Mouse (Mus musculus): ENCODE results near the gene Zbtb46. TPM values are rescaled to one million over a fixed set of nuclear protein-coding genes. Genes with fewer than 3 reads are reported as not detected.

Zbtb46 gene
- polyA plus RNA-seq, 1 experiment = 4.8 TPM

DNA sequence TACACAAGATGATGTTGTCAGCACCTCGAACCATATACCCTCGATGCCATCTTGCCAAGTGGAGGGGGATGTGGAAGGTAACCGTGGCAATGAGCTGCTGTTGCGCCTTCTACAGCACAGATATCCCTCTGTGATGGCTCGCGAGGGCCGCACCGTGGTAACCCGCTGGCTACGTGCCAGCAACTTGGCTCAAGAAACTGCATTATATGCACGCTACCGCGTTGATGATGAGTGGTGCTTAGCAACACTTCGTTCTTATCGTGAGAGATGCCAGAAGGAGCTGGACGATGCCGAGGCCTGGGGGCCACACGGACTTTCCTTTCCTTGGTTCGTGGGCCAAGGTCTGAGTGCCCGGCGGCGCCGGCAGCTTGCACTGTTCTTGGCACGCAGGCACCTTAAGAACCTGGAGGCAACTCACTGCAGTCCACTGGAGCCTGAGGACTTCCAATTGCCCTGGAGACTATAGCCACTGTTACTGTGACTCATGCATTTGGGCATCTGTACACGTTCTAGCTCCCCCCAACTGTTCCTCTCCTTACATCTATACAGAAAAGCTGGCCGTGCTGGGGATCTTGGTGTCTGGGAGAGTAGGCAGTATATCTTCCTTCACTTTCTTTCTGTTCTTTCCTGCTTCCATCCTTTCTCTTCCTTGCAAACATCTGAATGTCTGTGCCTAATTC lies 35.2 kb upstream of the Zbtb46 start:
- WGBS = 91% methylated on average over 26 of the region's 26 CpGs
- Histone ChIP-seq H3K27me3 (ENCODE audit: control insufficient read depth, insufficient read depth, low read length) (no peaks in the 10 kb centered on the region), H3K36me3 (ENCODE audit: control insufficient read depth, insufficient read depth, low read length) (no peaks in the 10 kb centered on the region), H3K4me3 (ENCODE audit: control insufficient read depth, insufficient read depth, low read length) (no peak overlapping the region), H3K4me1 (replicated peaks; ENCODE audit: control insufficient read depth, insufficient read depth, low read length) (peaks cover 5% of the 10 kb centered on the region; the same call in 1 of the 2 replicates), H3K27ac (ENCODE audit: control insufficient read depth, insufficient read depth, low read length) (no peak overlapping the region)
- DNase-seq = no peak
- no peak for TF ChIP-seq CTCF (IDR thresholded peaks at IDR 0.05; ENCODE audit: borderline replicate concordance, control insufficient read depth, extremely low read depth, insufficient read depth, low read length, poor library complexity)

DNA sequence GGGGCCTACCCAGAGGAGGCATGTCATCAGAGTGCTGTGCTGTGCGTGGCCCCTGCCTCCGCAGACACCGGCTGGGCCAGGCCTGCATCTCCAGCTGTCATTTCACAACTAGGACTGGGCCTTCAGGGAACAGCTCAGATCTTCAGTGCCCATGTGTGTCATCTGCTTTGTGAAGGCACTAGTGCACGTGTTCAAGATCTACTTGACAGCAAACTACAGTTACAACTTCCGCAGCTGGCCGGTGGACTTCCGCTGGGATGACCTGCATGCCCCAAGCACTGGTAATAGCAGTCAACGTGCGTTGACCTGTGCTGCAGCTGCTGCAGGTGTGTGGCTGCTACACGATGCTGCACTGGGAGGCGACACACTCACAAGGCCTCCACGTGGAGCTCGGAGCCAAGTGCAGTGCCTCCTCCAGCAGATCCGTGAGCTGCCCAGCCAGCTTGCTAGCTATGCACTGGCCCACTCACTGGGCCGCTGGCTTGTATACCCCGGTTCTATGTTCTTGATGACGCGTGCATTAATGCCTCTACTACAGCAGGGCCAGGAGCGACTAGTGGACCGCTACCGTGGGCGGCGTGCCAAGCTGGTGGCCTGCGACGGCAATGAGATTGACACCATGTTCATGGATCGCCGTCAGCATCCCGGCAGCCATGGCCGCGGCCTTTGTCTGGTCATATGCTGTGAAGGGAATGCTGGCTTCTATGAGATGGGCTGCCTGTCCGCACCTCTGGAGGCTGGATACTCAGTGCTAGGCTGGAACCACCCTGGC lies 34.1 kb upstream of the Zbtb46 start, which contains the start of gene Abhd16b:
Gene Abhd16b (plus strand): TSS at position 51 of the 772 bp plus-strand sequence.
- DNase-seq = no peak
- Histone ChIP-seq H3K4me3 (ENCODE audit: control insufficient read depth, insufficient read depth, low read length) (no peak within 1 kb of the TSS), H3K27me3 (ENCODE audit: control insufficient read depth, insufficient read depth, low read length) (no peaks in the 10 kb centered on the region), H3K27ac (ENCODE audit: control insufficient read depth, insufficient read depth, low read length) (no peak within 1 kb of the TSS), H3K36me3 (ENCODE audit: control insufficient read depth, insufficient read depth, low read length) (no peaks in the 10 kb centered on the region), H3K4me1 (replicated peaks; ENCODE audit: control insufficient read depth, insufficient read depth, low read length) (peaks cover 5% of the 10 kb centered on the region; the same call in 1 of the 2 replicates)
- 97% methylated on average over 31 of the region's 31 CpGs for WGBS
- no peak for TF ChIP-seq CTCF (IDR thresholded peaks at IDR 0.05; ENCODE audit: borderline replicate concordance, control insufficient read depth, extremely low read depth, insufficient read depth, low read length, poor library complexity)
- TF ChIP-seq POLR2A (IDR thresholded peaks at IDR 0.05; ENCODE audit: control insufficient read depth, extremely low read depth, insufficient read depth, low read length, poor library complexity) = no peak

DNA sequence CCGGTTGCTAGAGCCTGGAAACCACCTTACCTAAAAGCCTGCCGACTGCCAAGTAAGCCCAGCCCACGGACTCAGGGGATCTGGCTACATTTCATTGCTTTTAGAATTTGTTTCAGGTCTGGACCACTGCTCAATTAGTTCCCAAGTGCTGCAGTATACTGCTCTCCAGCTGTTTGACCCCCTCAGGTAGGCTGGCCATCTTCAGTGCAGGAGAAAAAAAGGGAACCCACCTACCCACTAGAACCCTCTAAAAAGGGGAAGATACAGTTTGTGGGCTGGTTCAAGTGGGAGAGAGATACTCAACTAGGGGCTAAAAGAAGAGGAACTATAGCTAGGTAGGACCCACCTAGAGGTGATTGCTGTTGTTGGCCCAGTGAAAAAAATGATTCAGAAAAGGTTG lies 33.0 kb upstream of the Zbtb46 start:
- 2% methylated on average over 3 of the region's 3 CpGs for WGBS
- no peaks in the 10 kb centered on the region for H3K36me3 ChIP-seq (ENCODE audit: control insufficient read depth, insufficient read depth, low read length)
- DNase-seq = no peak
- TF ChIP-seq POLR2A (IDR thresholded peaks at IDR 0.05; ENCODE audit: control insufficient read depth, extremely low read depth, insufficient read depth, low read length, poor library complexity) = no peak
- no peak for TF ChIP-seq CTCF (IDR thresholded peaks at IDR 0.05; ENCODE audit: borderline replicate concordance, control insufficient read depth, extremely low read depth, insufficient read depth, low read length, poor library complexity)
- no peak overlapping the region for H3K27ac ChIP-seq (ENCODE audit: control insufficient read depth, insufficient read depth, low read length)
- H3K27me3 ChIP-seq (ENCODE audit: control insufficient read depth, insufficient read depth, low read length) = no peaks in the 10 kb centered on the region
- H3K4me3 ChIP-seq (ENCODE audit: control insufficient read depth, insufficient read depth, low read length) = no peak overlapping the region
- 0 out of 2 replicates have a peak, but pooled peaks cover 2% of the 10 kb centered on the region for H3K4me1 ChIP-seq (replicated peaks; ENCODE audit: control insufficient read depth, insufficient read depth, low read length)

DNA sequence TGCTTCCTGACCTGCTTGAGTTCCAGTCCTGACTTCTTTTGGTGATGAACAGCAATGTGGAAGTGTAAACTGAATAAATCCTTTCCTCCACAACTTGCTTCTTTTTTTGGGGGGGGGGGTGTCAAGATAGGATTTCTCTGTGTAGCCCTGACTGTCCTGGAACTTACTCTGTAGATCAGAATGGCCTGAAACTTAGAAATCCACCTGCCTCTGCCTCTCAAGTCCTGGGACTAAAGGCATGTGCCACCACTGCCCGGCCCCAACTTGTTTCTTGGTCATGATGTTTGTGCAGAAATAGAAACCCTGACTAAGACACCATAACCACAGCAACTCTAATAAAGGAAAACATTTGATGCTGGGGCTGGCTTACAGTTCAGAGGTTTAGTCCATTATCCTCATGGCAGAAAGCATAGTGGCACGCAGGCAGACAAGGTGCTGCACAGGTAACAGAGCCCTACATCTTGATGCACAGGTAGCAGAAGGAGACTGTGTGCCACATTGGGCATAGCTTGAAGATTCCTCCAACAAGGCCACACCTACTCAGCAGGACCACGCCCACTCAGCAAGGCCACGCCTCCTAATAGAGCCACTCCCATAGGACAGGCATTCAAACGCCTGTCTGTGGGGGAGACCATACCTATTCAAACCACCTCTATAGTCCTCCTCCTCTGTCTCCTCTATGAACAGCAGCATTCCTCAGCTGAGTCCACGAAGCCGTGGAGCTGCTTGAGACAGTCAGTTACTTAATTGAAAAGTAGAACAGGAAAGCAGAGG lies 32.4 kb upstream of the Zbtb46 start:
- WGBS = 22% methylated on average over 7 of the region's 7 CpGs
- DNase-seq = peak; percentile 21
- TF ChIP-seq POLR2A (IDR thresholded peaks at IDR 0.05; ENCODE audit: control insufficient read depth, extremely low read depth, insufficient read depth, low read length, poor library complexity) (no peak), CTCF (IDR thresholded peaks at IDR 0.05; ENCODE audit: borderline replicate concordance, control insufficient read depth, extremely low read depth, insufficient read depth, low read length, poor library complexity) (no peak)
- Histone ChIP-seq H3K27me3 (ENCODE audit: control insufficient read depth, insufficient read depth, low read length) (no peaks in the 10 kb centered on the region), H3K36me3 (ENCODE audit: control insufficient read depth, insufficient read depth, low read length) (no peaks in the 10 kb centered on the region), H3K4me1 (replicated peaks; ENCODE audit: control insufficient read depth, insufficient read depth, low read length) (0 out of 2 replicates have a peak, but pooled peaks cover 2% of the 10 kb centered on the region), H3K27ac (ENCODE audit: control insufficient read depth, insufficient read depth, low read length) (no peak overlapping the region), H3K4me3 (ENCODE audit: control insufficient read depth, insufficient read depth, low read length) (no peak overlapping the region)

GRCm38 (mm10) chr2:181487338-181488277 lies 28.4 kb upstream of the Zbtb46 start:
- no peak for DNase-seq
- no peaks in the 10 kb centered on the region for H3K36me3 ChIP-seq (ENCODE audit: control insufficient read depth, insufficient read depth, low read length)
- 69% methylated on average over 5 of the region's 5 CpGs for WGBS
- no peak overlapping the region for H3K27ac ChIP-seq (ENCODE audit: control insufficient read depth, insufficient read depth, low read length)
- H3K4me3 ChIP-seq (ENCODE audit: control insufficient read depth, insufficient read depth, low read length) = no peak overlapping the region
- H3K27me3 ChIP-seq (ENCODE audit: control insufficient read depth, insufficient read depth, low read length) = no peaks in the 10 kb centered on the region
- TF ChIP-seq CTCF (IDR thresholded peaks at IDR 0.05; ENCODE audit: borderline replicate concordance, control insufficient read depth, extremely low read depth, insufficient read depth, low read length, poor library complexity) = no peak
- TF ChIP-seq POLR2A (IDR thresholded peaks at IDR 0.05; ENCODE audit: control insufficient read depth, extremely low read depth, insufficient read depth, low read length, poor library complexity) = no peak
- no peaks in the 10 kb centered on the region; the same call in none of the 2 replicates for H3K4me1 ChIP-seq (replicated peaks; ENCODE audit: control insufficient read depth, insufficient read depth, low read length)

Data from thymus, adult 2 months (tissue).